Mouse (Mus musculus) large intestine, adult 2 months (tissue): ENCODE data around the gene Trmt1. TPM values are rescaled to one million over a fixed set of nuclear protein-coding genes. Genes with fewer than 3 reads are reported as not detected.
"Not testable (repeated sequence)": the region's sequence is repeated elsewhere in the genome, so short reads cannot be mapped to it uniquely, and the experiment has no call there.

Experiments used
- DNase-seq: peaks from one replicate; pipeline ENCODE4 v3.0.0-alpha.2; 2012; ENCODE audit warnings: low read depth, low spot score
- WGBS: fragments of 180-500 bp; shearing (Covaris S2); methylation state at CpG from one replicate; pipeline ENCODE4 v1.1.7; 2018; 5-methylcytosine and 5-hydroxymethylcytosine counted together
- polyA plus RNA-seq: library from polyadenylated mRNA; depleted of rRNA; stranded (reverse); fragments of >200 nt; gene quantifications from 2 replicates; pipeline ENCODE4 v1.2.3, GENCODE M21; 2012

The Trmt1 gene
- polyA plus RNA-seq, 1 experiment = 58.1 TPM

DNA sequence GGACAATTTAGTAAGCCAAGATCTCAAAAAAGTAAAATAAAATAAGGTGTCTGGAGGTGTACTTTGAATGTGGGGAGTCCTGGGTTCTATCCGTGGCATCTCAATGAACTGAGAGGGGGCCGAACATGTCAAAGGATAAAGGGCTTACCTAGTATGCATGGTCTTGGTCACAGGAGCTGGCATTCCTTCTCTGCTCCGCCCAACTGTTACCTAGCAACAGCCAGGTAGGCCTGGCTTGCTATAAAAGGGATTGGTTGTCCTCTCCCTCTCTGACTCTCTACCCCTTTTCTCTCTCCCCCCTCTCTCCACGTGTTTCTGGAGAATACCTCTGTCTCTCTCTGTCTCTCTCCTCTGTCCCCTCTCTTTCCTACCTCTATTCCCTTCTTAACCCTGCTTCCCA is 28.4 kb upstream of the Trmt1 start:
- WGBS = 30% methylated on average over 4 of the region's 4 CpGs
- peak; percentile 87 for DNase-seq

DNA sequence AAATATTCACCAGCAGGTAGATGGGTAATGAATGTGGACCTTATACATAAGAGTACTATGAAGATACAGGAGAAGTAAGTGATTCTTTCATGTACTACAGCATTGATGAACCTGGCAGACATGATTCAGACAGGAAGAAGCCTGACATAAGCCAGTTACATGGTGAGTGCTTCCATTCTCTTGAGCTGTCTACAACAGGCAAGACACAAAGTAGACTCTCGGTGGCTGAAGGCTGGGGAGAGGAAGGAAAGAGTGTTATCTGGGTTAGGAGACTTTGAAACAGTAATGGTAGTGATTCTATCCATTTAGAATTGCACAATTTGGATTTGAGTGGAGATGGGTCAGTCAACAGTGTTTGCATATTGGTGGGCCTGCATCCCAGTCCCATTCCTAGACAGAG is 27.2 kb upstream of the Trmt1 start:
- no peak for DNase-seq
- 58% methylated on average over 1 of the region's 1 CpGs for WGBS

DNA sequence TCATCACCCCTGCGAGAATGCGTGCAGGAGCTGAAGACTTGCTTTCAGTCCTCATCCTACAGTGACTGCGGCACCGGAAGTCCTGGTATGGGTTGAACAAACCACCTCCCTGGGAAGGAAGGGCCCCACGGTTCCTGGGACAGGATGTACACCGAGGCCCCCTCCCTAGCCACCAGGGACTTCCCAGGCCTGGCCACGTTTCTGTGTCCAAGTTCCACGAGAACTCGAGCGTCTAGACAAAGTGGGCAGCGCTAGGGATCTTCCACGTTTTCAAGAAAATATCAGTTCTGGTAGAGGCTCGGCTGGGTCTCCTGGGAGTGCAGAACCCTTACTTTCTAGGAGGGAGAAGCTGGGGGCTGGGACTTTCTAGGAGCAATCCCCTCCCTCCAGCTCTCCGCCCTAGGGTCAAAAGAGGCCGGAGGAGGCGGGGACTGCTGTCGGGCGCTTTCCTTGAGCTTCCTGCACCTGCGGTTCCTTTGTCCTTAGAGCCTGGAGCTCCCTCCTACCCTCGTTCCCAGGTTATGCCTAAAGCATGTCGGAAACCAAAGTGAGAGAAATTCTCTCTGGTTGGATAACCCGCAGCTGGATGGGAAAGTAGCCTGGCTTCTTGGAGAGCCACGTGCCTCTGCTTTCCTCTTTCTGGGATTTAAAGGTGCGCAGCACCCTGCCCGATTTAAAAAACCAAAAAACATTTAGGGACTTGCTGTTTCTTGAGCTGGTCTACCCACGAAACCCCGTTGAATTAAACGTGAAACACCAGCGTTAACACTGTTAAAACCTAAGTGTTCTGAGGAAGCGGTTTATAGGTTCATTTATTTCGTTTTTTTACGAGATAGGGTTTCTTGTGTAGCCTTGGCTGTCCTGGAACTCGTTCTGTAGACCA is 25.9 kb upstream of the Trmt1 start:
- DNase-seq = no peak
- 5% methylated on average over 33 of the region's 33 CpGs for WGBS

DNA sequence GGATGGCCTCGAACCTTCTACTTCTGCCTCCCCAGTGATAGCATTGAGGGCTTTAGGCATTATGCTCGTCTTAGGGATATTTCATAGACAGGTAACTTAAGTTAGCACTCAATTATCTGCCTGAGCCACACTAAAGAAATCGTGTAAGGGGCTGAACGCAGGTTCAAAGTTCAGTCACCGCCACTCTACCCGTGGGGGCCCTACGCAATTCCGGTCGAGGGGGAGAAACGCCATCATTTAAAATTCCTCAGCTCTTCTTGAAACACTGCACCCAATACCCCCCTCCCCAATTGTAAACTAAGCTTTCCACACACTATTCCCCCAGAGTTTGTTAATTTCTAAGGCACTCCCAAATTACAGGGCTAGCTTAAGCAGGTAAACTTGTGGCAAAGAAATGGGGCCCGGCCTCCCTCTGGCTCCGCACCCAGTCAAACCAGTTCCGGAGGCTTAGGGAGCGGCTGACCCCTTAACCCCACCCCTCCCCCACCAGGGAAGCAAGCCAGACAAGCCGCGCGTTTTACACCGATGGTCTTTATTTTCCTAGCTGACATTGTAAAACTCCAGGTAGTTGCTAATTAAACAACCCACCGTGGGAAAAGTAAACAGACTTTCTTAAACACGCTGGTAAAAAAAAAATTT is 25.2 kb upstream of the Trmt1 start:
- WGBS = 4% methylated on average over 20 of the region's 20 CpGs
- DNase-seq = peak; percentile 78

DNA sequence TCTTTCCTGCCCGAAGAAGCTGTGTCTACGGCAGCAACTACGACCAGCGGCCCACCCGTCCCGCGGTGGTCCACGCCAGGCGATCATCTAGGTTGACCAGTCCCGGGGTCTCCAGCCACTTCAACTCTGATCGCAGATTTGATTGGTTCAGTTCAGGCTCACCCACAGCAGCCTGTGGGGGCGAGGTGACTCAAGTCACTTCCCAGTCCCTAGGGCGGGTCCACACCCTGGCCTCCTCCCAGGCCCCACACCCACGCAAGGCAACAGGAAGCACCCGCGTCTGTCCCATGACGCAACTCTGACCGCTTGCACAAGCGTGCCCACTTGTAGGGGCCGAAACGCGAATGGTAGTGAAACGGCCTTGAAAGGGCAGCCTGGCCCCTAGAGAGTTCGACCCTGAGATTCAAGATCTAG is 24.6 kb upstream of the Trmt1 start:
- WGBS = under 1% methylated on average over 24 of the region's 24 CpGs

DNA sequence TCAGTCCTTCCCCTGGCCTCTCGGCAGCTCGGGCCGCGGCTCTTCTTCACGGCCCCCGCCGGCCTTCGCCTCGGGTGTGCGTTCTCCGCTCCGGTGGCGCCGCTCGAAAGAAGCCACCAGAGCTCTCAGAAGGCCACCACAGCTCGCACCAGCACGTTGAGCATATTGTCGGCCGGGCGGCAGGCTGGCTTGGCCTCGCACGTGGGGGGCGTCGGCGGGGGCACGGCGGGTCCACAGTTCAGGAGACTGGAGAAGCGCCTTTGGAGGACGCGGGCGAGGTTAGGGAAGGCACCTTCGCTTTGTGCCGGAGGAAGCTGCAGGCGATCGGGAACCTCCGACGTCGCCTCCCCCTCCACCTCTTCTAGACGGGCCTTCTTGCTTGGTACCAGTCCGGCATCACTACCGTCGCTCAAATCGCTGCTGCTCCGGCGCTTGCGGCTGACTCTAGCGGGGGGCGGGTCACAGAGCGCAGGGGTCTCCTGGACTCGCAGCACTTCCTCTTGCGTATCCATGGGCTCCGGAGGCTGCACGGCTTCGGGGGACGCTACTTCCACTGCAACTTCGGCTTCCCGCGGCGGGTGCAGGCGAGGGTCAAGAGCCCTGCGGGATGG is 24.0 kb upstream of the Trmt1 start:
- DNase-seq = no peak
- WGBS = under 1% methylated on average over 61 of the region's 61 CpGs

More for the DNA sequence above, 24.6 kb upstream of the Trmt1 start:
- peak; percentile 92 for DNase-seq

DNA sequence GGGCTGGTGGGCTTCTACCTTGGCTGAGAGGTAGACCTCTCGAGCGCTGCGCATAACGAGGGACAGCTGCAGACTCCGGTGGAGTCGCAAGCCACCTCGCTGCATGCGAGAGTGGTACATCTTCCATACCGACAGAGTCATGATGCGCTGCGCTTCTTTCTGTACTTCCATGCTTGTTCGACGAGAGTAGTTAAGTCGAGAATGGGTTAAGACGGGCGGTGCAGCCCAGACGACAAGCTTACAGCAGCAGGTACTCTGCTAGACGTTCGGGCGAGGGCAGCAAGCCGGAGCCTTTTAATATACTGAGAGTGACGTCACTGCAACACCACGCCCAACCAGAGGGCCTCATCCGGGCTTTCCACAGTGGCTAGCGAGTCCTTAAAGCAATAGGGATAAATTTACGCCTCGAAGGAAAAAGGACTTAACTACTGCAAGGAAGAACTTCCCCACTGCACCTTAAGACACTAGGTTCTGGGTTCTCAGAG is 23.5 kb upstream of the Trmt1 start, which contains the start of gene Ier2:
Gene Ier2 (minus strand): TSS at position 272 of the 485 bp plus-strand sequence.
- WGBS = under 1% methylated on average over 27 of the region's 27 CpGs
- no peak for DNase-seq

DNA sequence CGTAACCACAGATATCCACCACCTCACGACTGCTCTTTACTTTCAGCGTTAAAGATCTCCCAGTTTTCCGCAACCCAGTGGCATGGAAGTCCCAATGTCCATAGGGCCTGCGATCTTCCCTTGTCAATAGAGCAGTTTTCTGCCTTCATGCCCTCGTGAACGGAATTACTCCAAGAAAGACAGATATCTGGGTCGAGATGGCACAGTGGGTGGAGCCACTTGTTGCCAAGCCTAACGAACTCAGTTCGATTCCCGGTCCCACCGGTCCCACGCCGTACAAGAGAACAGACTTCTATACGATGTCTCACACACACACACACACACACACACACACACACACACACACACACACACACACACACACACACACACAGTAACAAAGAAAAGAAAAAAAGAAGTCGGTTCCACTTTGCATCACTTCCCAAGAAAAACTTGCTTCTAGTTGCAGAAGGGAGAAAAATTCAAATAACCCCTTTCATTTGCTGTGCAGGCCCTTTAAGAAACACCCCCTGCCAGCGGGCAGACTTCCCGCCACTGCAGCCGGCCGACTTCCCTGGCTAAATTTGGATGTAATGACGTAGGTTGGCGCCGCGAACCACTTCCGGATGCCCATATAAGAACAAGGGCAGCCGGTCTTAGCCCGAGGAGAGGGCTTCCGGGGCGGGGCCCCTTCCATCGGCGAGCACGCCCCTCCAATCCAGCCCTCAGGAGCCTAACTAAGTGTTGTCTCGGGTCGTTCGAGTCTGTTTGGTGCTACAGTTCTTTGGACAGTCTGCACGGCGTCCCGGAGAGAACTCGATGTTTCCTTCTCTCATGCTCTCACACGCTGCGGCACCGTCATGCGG is 22.4 kb upstream of the Trmt1 start:
- DNase-seq = peak; percentile 90
- WGBS = 1% methylated on average over 43 of the region's 43 CpGs

DNA sequence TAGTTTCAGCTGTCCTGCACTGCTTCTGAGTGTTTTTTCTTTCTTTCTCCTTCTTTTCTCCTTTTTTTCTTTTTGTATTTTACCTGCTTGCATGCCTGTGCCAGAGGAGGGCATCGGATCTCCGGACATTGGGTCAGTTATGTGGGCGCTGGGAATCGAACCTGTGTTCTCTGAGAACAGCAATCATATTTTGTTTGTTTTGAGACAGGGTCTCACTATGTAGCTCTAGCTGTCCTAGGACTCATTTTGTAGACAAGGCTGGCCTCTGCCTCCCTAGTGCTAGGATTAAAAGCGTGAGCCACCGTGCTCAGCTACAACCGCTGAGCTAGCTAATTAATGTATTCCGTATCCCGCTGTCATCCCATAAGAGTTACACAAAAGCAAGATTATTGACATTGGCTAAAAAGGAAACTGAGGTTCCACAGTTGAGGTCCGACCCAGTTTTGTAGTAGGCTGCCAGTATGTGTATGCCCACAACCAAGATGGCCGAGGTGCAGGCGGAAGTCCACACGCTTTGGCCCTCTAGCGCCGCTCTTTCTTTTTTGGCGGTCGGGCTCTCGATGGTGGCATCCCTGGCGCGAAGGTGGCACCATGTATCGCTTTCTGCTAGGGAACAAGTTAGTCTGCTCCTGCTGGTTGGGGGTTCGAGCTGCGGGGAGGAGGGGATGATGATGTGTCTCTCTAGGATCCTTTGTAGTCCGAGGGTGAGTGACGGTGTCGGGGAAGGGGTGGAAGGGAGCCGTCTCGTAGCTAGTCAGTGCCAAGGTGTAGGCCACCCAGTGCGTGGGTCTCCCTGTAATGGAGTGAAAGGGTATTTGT is 21.3 kb upstream of the Trmt1 start:
- under 1% methylated on average over 29 of the region's 29 CpGs for WGBS
- peak; percentile 76 for DNase-seq

DNA sequence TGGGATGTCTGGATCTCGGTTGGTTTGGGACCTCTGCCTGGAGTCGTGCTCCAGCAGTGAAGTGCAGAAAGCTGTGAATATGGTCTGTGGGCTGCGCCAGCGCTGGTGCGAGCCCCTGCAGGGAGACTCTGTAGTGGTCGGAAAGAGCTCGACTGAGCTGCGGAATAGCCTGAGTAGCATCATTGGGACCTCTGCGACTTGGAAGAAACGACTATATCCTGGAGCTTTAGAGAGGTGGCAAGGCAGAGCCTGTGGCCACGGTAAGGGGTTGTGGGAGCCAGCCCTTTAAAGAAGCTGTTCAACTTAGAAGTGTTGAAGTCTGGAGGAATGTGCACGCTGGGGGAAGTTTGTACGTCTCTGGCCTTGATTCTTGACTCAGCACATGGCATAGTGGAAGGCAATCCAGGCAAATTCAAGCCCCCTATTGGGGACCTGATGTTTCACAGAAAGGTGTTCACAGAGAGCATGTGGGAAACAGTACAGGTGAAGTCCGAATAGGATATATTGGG is 20.7 kb upstream of the Trmt1 start:
- DNase-seq = no peak
- 2% methylated on average over 14 of the region's 14 CpGs for WGBS

DNA sequence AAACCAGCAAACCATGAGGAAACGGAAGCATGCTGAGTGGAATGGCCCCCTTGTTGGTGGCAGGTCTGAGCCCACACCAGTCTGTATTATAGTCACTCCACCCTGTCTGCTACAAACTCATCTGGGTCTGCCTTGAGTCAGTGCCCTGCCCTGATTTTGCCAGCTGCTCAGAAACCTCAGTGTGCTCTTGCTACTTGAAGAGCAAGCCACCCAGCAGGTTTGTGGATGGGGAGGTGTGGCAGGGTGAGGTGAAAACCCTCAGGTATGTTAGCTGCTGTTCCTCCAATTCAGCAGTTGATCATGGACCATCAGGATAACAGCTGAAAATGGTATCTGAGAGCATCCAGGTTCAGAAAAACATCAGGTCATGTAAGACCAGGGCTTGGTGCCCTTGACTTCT is 18.0 kb upstream of the Trmt1 start:
- DNase-seq = no peak
- 33% methylated on average over 1 of the region's 1 CpGs for WGBS

DNA sequence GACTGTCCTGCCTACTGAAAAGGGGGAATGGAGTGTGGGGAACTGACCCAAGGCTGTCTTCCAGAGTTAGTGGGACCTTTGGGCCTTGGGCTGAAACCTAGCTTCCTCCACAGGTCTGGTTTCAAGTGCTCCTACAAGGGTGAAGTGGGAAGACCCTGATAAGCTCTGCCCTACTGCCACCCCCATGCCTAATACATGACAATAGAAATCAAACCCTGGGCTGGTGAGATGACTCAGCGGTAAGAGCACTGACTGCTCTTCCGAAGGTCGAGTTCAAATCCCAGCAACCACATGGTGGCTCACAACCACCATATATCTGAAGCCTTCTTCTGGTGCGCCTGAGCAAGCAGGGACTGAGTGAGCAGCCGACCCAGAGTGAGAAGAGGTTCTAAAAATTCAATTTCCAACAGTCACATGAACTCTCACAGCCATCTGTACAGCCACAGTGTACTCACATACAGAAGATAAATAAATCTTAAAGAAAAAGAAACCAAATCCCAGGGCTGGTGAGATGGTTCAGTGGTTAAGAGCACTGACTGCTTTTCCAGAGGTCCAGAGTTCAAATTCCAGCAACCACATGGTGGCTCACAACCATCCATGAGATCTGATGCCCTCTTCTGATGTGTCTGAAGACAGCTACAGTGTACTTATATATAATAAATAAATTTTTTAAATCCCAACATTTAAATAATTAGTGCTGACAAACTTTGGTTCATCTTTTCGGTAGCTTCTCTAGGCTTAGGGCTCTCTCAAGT is 17.2 kb upstream of the Trmt1 start:
- DNase-seq = no peak
- 71% methylated on average over 6 of the region's 6 CpGs for WGBS

DNA sequence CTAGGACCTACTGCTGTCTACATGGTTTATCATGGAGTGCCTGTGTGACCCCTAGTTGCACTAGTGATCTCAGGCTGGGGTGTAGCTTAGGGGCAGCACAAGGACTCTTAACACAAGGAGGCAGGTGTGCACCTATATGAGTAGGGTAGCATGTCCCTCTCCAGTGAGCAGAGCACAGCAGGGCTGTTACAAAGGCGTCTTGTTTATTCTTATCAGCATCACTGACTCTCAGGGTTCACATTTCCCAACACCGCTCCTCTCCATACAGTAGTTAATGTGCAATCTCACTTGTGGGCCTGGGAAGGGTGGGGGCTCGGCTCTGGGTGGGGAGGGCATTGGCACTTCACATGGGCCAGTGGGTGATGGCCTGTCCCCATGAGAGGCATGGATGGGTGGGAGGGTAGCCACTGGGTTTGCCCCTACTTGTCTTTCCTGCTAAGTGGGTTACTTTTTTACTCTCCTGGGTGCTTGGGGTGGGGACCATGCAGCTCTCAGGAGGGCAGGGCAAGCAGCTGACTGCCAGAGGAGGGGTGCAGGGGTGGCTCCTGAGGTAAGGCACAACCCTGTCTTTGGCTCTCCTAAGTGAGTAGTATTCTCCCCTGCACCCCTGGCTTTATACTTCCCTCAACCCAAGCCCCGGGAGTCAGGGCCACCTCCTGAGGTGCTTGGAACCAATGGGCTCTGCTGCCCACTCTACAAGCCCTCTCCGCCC is 15.7 kb upstream of the Trmt1 start:
- 55% methylated on average over 5 of the region's 5 CpGs for WGBS
- DNase-seq = not testable (repeated sequence)

DNA sequence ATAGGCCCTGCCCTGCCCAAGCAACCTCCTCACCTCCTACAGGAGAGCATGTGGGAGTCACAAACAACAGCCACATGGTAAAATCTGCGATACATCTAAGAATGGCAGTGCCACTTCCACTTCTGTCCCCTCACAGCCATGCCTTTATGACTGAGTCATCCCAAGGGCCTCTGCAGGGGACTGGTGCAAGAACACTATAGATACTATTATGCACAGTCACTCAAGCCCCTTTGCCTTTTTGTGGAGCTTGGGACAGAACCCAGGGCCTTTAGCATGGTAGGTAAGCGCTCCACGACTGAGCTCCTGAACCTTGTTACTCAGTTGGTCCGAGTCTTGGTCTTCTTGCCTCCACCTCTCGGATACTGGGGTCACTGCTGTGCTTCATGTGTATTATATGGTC is 8.8 kb upstream of the Trmt1 start:
- 89% methylated on average over 5 of the region's 5 CpGs for WGBS

DNA sequence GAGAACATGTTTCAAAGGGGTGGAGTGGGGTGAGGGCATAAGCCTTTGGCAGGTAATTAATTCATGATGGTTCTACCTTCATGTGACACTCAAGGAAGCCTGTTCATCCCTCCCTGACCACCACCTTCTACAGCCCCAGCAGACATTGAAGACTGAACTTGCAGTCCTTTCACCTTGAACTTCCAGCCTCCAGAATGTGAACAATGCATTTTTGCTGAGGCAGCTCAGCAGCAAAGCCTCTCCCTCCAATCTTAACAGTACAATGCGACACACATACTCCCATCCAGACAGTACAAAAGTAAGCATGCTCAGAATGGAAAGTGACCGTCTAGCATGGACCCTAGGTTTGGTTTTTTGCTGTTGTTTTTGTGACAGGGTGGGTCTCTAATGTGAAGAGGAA is 4.6 kb upstream of the Trmt1 start:
- 77% methylated on average over 2 of the region's 2 CpGs for WGBS
- no peak for DNase-seq

More for the DNA sequence above, 8.8 kb upstream of the Trmt1 start:
- DNase-seq = no peak

DNA sequence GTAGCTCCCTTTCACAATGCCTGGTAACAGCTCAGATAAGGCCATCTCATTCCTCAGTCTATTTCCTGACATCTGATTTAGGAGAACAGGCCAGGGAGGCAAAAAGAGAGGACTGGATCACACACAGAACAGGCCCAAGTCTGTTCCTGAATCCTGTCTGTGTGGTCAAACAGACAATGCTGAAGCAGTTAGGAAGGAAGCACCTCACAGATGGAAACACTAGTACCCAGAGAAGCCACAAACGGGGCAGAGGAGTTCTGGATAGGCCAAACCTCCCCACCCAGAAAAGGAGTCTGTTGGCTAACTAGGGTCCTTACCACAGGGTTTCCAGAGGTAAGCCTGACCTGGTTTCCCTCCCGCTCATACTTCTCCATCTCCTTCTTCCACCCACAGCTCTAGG is 3.9 kb upstream of the Trmt1 start:
- no peak for DNase-seq
- WGBS = 83% methylated on average over 2 of the region's 2 CpGs

DNA sequence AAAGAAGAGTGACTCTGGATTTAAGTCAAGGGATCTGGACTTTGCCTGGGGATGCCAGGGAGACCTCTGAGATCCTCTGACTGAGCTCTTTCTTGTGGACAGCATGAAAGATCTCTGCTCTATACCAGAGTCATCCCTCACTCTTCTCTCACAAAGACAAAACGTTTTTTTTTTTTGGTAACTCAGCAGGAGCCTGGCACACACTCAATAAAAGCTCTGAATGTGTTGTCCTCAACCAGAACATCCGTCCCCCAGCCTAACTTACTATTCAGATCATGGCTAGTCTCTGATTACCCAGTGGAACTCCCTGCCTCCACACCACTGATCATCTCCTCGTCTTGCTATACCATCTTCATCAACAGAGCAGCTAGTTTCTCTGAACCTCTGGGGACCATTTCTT is 1.6 kb upstream of the Trmt1 start:
- DNase-seq = no peak
- 55% methylated on average over 3 of the region's 3 CpGs for WGBS
